Mouse (Mus musculus) adrenal gland, adult 8-10 months (tissue): Measurements from ENCODE around the gene Rhov. TPM values are rescaled to one million over a fixed set of nuclear protein-coding genes. Genes with fewer than 3 reads are reported as not detected.

Source experiments
- DNase-seq: peaks from one replicate; pipeline ENCODE4 v3.0.0; 2022
- total RNA-seq, 4 experiments: library from RNA; stranded (reverse); gene quantifications; 2 replicates each; pipeline ENCODE4 v1.2.4; 2022

Gene Rhov
- total RNA-seq, 4 experiments from 2014 or later, result 0.61 to 2.9 (median 2.1) TPM

GRCm38 (mm10) chr2:119237210-119237870 lies 33.7 kb downstream of the Rhov start, which contains the start of gene Spint1:
Gene Spint1, plus strand, starts transcription at chr2:119237362.
- DNase-seq, result no peak

GRCm38 (mm10) chr2:119236682-119237209 lies 34.3 kb downstream of the Rhov start:
- no peak for DNase-seq

- no peak for DNase-seq
Observed at GRCm38 (mm10) chr2:119229775-119230704, 41.0 kb downstream of the Rhov start, which contains the start of gene Ppp1r14d. Gene Ppp1r14d, minus strand, starts transcription at chr2:119229906.

Other genes starting within 250 kb of the Rhov start
- gene Ccdc32, start 241.9 kb downstream of the Rhov start, total RNA-seq, result 10 to 100 TPM; 22.5 to 26.5 (median 23.2) TPM
- 1 to 10 TPM; 5.1 to 8.2 (median 7.2) TPM for gene Rpusd2, start 236.5 kb downstream of the Rhov start, total RNA-seq
- gene Knl1, start 224.2 kb downstream of the Rhov start, total RNA-seq, result 1 to 10 TPM in 2 of 4 experiments, under 1 TPM in 2; 0.46 to 1.0 (median 0.96) TPM
- 1 to 10 TPM; 1.1 to 2.2 (median 1.7) TPM for gene Rad51, start 158.5 kb downstream of the Rhov start, total RNA-seq
- 10 to 100 TPM; 47.8 to 60.9 (median 54.4) TPM for gene Rmdn3, start 114.2 kb downstream of the Rhov start, total RNA-seq
- gene Gchfr, start 103.5 kb downstream of the Rhov start, total RNA-seq, result 10 to 100 TPM in 2 of 4 experiments, 1 to 10 TPM in 2; 9.3 to 13.7 (median 10.9) TPM
- under 1 TPM; 0.09 to 0.28 (median 0.24) TPM for gene Gm14137, start 96.8 kb downstream of the Rhov start, total RNA-seq
- gene Zfyve19, start 62.7 kb downstream of the Rhov start, total RNA-seq, result 10 to 100 TPM; 26.6 to 52.4 (median 38.3) TPM
- gene Dnajc17, start 62.5 kb downstream of the Rhov start, total RNA-seq, result 10 to 100 TPM; 16.5 to 24.6 (median 20.8) TPM
- not detected for gene Ppp1r14d, start 41.4 kb downstream of the Rhov start, total RNA-seq
- 1 to 10 TPM; 1.8 to 3.9 (median 2.6) TPM for gene Spint1, start 33.9 kb downstream of the Rhov start, total RNA-seq
- 10 to 100 TPM; 27.2 to 29.5 (median 27.7) TPM for gene Vps18, start 17.5 kb upstream of the Rhov start, total RNA-seq
- 10 to 100 TPM; 11.5 to 18.6 (median 16.2) TPM for gene Dll4, start 54.5 kb upstream of the Rhov start, total RNA-seq
- gene Chac1, start 80.0 kb upstream of the Rhov start, total RNA-seq, result 1 to 10 TPM; 3.9 to 7.2 (median 4.9) TPM
- gene Ino80, start 206.4 kb upstream of the Rhov start, total RNA-seq, result 10 to 100 TPM; 21.6 to 30.7 (median 23.7) TPM